Mouse (Mus musculus): ENCODE data around the gene Slc6a20b.

The Slc6a20b gene

GRCm38 (mm10) chr9:123589240-123589910, 43.0 kb downstream of the Slc6a20b start:
- no peak for DNase-seq (ENCODE audit: low spot score in 2 of 2)

DNA sequence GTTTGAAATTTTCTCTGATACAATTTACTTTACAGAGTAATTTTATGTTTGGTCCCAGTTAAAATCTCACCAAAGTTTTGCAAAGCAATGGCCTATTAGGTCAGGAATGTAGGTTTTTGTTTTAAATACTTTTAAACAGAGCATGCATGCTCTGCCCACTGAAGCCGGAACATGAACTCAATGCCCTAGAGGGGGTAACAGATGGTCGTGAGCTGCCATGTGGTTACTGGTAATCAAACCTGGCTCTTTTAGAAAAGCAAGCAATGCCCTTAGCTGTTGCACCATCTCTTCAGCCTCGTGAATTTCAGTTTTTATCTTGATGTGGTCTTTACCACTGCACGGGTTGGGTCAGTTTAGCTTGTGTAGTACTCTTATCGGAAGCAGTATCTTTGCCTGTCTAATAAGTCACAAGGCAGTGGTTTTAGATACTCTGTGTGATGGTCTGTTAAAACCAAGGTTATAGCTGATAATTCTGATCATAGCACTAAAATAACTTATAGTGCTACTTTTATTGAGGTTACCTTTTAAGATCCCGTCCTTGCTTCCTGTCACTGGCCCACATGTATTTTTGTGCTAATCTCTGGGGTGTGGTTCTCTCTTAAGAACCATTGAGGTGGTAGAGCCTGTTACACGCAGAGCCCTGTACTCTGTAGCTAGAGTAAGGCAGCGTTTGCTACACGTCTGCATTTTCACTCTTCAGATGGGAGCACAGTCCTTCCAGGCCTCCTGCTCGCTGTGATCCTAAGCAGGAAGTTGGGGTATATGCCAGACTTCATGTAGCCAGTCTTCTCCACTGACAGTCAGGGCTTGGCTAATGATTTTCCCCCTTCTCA, 54.8 kb downstream of the Slc6a20b start:
- DNase-seq (ENCODE audit: low spot score in 2 of 2): no peak

GRCm38 (mm10) chr9:123554599-123554998, 77.8 kb downstream of the Slc6a20b start:
- DNase-seq (ENCODE audit: low spot score in 2 of 2): no peak

Data from frontal cortex, postnatal 25 days (tissue).